In the genomic region with DNA sequence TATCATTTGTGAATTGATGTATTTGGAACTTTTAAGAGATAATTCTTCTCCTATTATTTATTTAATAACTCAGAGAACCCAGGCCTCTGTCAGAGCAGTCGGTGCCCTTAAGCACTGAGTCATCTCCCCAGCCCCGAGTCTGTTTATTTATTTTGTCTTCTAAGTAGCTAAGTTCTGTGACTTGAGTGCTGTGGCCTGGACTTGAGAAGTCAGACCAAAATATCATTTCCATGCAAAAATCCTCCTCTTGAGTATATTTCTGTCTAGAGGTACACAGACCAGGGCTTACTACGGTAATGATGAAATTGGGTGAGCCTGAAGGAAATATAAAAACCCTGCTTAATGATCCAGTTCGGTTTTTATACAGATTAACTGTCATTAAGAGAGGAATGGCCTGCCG, we compare ENCODE assay signal across 20 mouse cellular contexts. TPM values are rescaled to one million over a fixed set of nuclear protein-coding genes. Genes with fewer than 3 reads are reported as not detected.
DNase-seq lines count a peak whose midpoint lies in the region; ATAC-seq and TF ChIP-seq lines count a peak whose summit lies in the region.
"Had no signal": no experiment of that assay in that cellular context is flagged by ENCODE, and none has a peak within 500 bp of the region (broad histone marks: within the 10 kb centered on the region; RNA-seq: fewer than 3 reads in every experiment).

No protein-coding gene starts in this region.

- no peak overlapping the region for H3K4me3 ChIP-seq in hindbrain, embryonic 13.5 days
- no peak overlapping the region for H3K4me3 ChIP-seq in hindbrain, embryonic 11.5 days (ENCODE audit: low read depth, low read length)
- no peak overlapping the region for H3K4me3 ChIP-seq in lung, postnatal 0 days (ENCODE audit: low read depth, low read length)
- H3K4me3 ChIP-seq: embryonic facial prominence, embryonic 13.5 days; forebrain, embryonic 12.5 days; heart, embryonic 15.5 days had no signal

- TF ChIP-seq EP300 in lung, postnatal 0 days (IDR thresholded peaks at IDR 0.05), result no peak

- no peak for TF ChIP-seq CTCF in lung, postnatal 0 days (IDR thresholded peaks at IDR 0.05)

- no peaks in the 10 kb centered on the region for H3K27me3 ChIP-seq in hindbrain, embryonic 13.5 days
- H3K27me3 ChIP-seq in hindbrain, embryonic 11.5 days (ENCODE audit: control insufficient read depth, insufficient read depth, low read length), result no peaks in the 10 kb centered on the region
- H3K27me3 ChIP-seq in lung, postnatal 0 days (replicated peaks; ENCODE audit: insufficient read depth, low read length), result no peaks in the 10 kb centered on the region
- H3K27me3 ChIP-seq: CH12.LX; embryonic facial prominence, embryonic 13.5 days; forebrain, embryonic 12.5 days; heart, embryonic 15.5 days had no signal

- H3K4me2 ChIP-seq in hindbrain, embryonic 13.5 days, result no peak overlapping the region
- H3K4me2 ChIP-seq in hindbrain, embryonic 11.5 days (replicated peaks; ENCODE audit: low read depth, low read length), result no peak overlapping the region
- no peak overlapping the region for H3K4me2 ChIP-seq in lung, postnatal 0 days (replicated peaks; ENCODE audit: low read depth, low read length)
- H3K4me2 ChIP-seq: embryonic facial prominence, embryonic 13.5 days; forebrain, embryonic 12.5 days; heart, embryonic 11.5 days; heart, embryonic 15.5 days; hindbrain, embryonic 14.5 days had no signal

- no peaks in the 10 kb centered on the region for H3K36me3 ChIP-seq in hindbrain, embryonic 13.5 days
- H3K36me3 ChIP-seq in hindbrain, embryonic 11.5 days (ENCODE audit: control insufficient read depth, insufficient read depth, low read length), result no peaks in the 10 kb centered on the region
- H3K36me3 ChIP-seq in lung, postnatal 0 days (ENCODE audit: insufficient read depth, low read length), result no peaks in the 10 kb centered on the region
- H3K36me3 ChIP-seq: embryonic facial prominence, embryonic 13.5 days; forebrain, embryonic 12.5 days; heart, embryonic 15.5 days had no signal

- H3K27ac ChIP-seq in hindbrain, embryonic 13.5 days, result 0 out of 2 replicates have a peak overlapping the region, but pooled peaks have one; percentile 31
- H3K27ac ChIP-seq in hindbrain, embryonic 11.5 days (ENCODE audit: low read depth, low read length), result no peak overlapping the region
- no peak overlapping the region for H3K27ac ChIP-seq in lung, postnatal 0 days (ENCODE audit: low read length)
- H3K27ac ChIP-seq: embryonic facial prominence, embryonic 13.5 days; forebrain, embryonic 12.5 days; heart, embryonic 15.5 days; hindbrain, embryonic 14.5 days had no signal

- H3K4me1 ChIP-seq in hindbrain, embryonic 13.5 days (replicated peaks), result peaks cover 37% of the 10 kb centered on the region
- no peaks in the 10 kb centered on the region for H3K4me1 ChIP-seq in hindbrain, embryonic 11.5 days (replicated peaks; ENCODE audit: control insufficient read depth, insufficient read depth, low read length)
- peaks cover 11% of the 10 kb centered on the region; the same call in 1 of the 2 replicates for H3K4me1 ChIP-seq in lung, postnatal 0 days (ENCODE audit: insufficient read depth, low read depth, low read length)

- WGBS in hindbrain, embryonic 13.5 days, result 69% methylated on average over 5 of the region's 5 CpGs
- 70% methylated on average over 5 of the region's 5 CpGs for WGBS in hindbrain, embryonic 11.5 days
- WGBS in lung, postnatal 0 days, result 44% methylated on average over 5 of the region's 5 CpGs

- no peak for ATAC-seq in cerebellum, adult (ENCODE audit: insufficient number of reproducible peaks, low FRiP score, low TSS enrichment)
- ATAC-seq in hindbrain, embryonic 13.5 days (ENCODE audit: low FRiP score), result 0 out of 2 replicates have a peak, but pooled peaks have one; percentile 26
- no peak for ATAC-seq in hindbrain, embryonic 11.5 days (ENCODE audit: low FRiP score)
- no peak for ATAC-seq in lung, postnatal 0 days
- ATAC-seq: intestine, embryonic 16.5 days had no signal

- DNase-seq in cerebellum, adult 9-10 months, result peak; percentile 45
- no peak for DNase-seq in hindbrain, embryonic 11.5 days (ENCODE audit: low spot score)
- DNase-seq in lung, postnatal 0 days (ENCODE audit: low spot score), result peak; percentile 34
- no peak for DNase-seq in lung, postnatal 25 days (ENCODE audit: low spot score)
- peak; percentile 54 for DNase-seq in 3T3-L1 (ENCODE audit: low read depth, low spot score)
- no peak for DNase-seq in spleen, postnatal 10 days (ENCODE audit: low spot score in 2 of 2)
- DNase-seq: adrenal gland, adult 2 months; adrenal gland, postnatal 25 days; gastrocnemius, postnatal 36 days; heart, adult 18-20 months; heart, postnatal 36 days had no signal

- no peaks in the 10 kb centered on the region for H3K9me3 ChIP-seq in hindbrain, embryonic 13.5 days
- no peaks in the 10 kb centered on the region for H3K9me3 ChIP-seq in hindbrain, embryonic 11.5 days (ENCODE audit: control insufficient read depth, low read length)
- no peaks in the 10 kb centered on the region for H3K9me3 ChIP-seq in lung, postnatal 0 days (ENCODE audit: low read length)
- H3K9me3 ChIP-seq: embryonic facial prominence, embryonic 13.5 days; forebrain, embryonic 12.5 days; heart, embryonic 15.5 days had no signal

- no peak overlapping the region for H3K9ac ChIP-seq in hindbrain, embryonic 13.5 days
- H3K9ac ChIP-seq in hindbrain, embryonic 11.5 days (ENCODE audit: low read depth, low read length), result no peak overlapping the region
- no peak overlapping the region for H3K9ac ChIP-seq in lung, postnatal 0 days (replicated peaks; ENCODE audit: low read depth)
- H3K9ac ChIP-seq: embryonic facial prominence, embryonic 13.5 days; forebrain, embryonic 12.5 days; heart, embryonic 15.5 days; hindbrain, embryonic 14.5 days had no signal

RNA-seq across cellular contexts. Expression of a gene that starts 52.1 kb away (rescaled TPM):
- 40.5 and 43.4 TPM in 2 replicates for polyA plus RNA-seq in hindbrain, embryonic 13.5 days (2015; fragmentation: Nextera tagmentation; extraction: Ambion mirVana)
- polyA plus RNA-seq in hindbrain, embryonic 11.5 days (2014; fragmentation: Nextera tagmentation; extraction: Ambion mirVana), result 19.8 and 29.4 TPM in 2 replicates
- polyA plus RNA-seq in lung, postnatal 0 days (2015; fragmentation: Nextera tagmentation; extraction: Ambion mirVana), result 18.5 and 23.4 TPM in 2 replicates

RNA-seq across cellular contexts. Expression of a gene that starts 52.1 kb away (rescaled TPM):
- 29.9 TPM in 2 replicates for polyA plus RNA-seq in hindbrain, embryonic 13.5 days (2015; fragmentation: Nextera tagmentation; extraction: Ambion mirVana)
- polyA plus RNA-seq in hindbrain, embryonic 11.5 days (2014; fragmentation: Nextera tagmentation; extraction: Ambion mirVana), result 42.3 and 46.2 TPM in 2 replicates
- polyA plus RNA-seq in lung, postnatal 0 days (2015; fragmentation: Nextera tagmentation; extraction: Ambion mirVana), result 25.8 and 30.1 TPM in 2 replicates

Comparison
In these comparisons a context has a peak if more than half of its experiments do, and no peak if none do; other contexts are left out.
1. DNase-seq: peak in cerebellum, adult 9-10 months (single experiment), lung, postnatal 0 days (single experiment) and 3T3-L1 (single experiment); none in hindbrain, embryonic 11.5 days (single experiment), lung, postnatal 25 days (single experiment) and spleen, postnatal 10 days (0 of 2).